Mouse (Mus musculus): ENCODE measurements at regions not wholly inside any gene's neighbourhood (a gene's known extent, or its start where the extent isn't known, plus 50 kb on each side); places are given as distances from the start of the nearest gene placed in this dataset.

- in situ Hi-C loops (cut with MboI): no loop called here
Observed at GRCm38 (mm10) chr7:113059967-113060284, 106.2 kb downstream of the Rassf10 start.

- in situ Hi-C loops (cut with MboI): no loop called here
Observed at GRCm38 (mm10) chr7:113060991-113061390, 107.2 kb downstream of the Rassf10 start.

GRCm38 (mm10) chr7:113066536-113066935, 112.8 kb downstream of the Rassf10 start:
- in situ Hi-C loops (cut with MboI): no loop called here

- in situ Hi-C loops (cut with MboI): no loop called here
Observed at GRCm38 (mm10) chr7:113068296-113068695, 114.5 kb downstream of the Rassf10 start.

GRCm38 (mm10) chr7:113069336-113069924, 115.7 kb downstream of the Rassf10 start:
- in situ Hi-C loops (cut with MboI): no loop called here

- in situ Hi-C loops (cut with MboI): no loop called here
Observed at GRCm38 (mm10) chr7:113071418-113071817, 117.7 kb downstream of the Rassf10 start.

GRCm38 (mm10) chr7:113073781-113074180, 120.0 kb downstream of the Rassf10 start:
- in situ Hi-C loops (cut with MboI): no loop called here

- in situ Hi-C loops (cut with MboI): no loop called here
Observed at GRCm38 (mm10) chr7:113075371-113075770, 121.6 kb downstream of the Rassf10 start.

GRCm38 (mm10) chr7:113076243-113076642, 122.5 kb downstream of the Rassf10 start:
- in situ Hi-C loops (cut with MboI): no loop called here

GRCm38 (mm10) chr7:113081120-113081519, 126.1 kb upstream of the Arntl start:
- in situ Hi-C loops (cut with MboI): no loop called here

- in situ Hi-C loops (cut with MboI): no loop called here
Observed at GRCm38 (mm10) chr7:113084930-113085625, 122.2 kb upstream of the Arntl start.

GRCm38 (mm10) chr7:113086158-113086557, 121.1 kb upstream of the Arntl start:
- in situ Hi-C loops (cut with MboI): no loop called here

GRCm38 (mm10) chr7:113087646-113088045, 119.6 kb upstream of the Arntl start:
- in situ Hi-C loops (cut with MboI): no loop called here

GRCm38 (mm10) chr7:113089044-113089443, 118.2 kb upstream of the Arntl start:
- in situ Hi-C loops (cut with MboI): no loop called here

- in situ Hi-C loops (cut with MboI): no loop called here
Observed at GRCm38 (mm10) chr7:113093931-113094330, 113.3 kb upstream of the Arntl start.

GRCm38 (mm10) chr7:113095092-113095491, 112.2 kb upstream of the Arntl start:
- in situ Hi-C loops (cut with MboI): no loop called here

- in situ Hi-C loops (cut with MboI): no loop called here
Observed at GRCm38 (mm10) chr7:113104265-113104664, 103.0 kb upstream of the Arntl start.

GRCm38 (mm10) chr7:113105359-113105758, 101.9 kb upstream of the Arntl start:
- in situ Hi-C loops (cut with MboI): no loop called here

- in situ Hi-C loops (cut with MboI): no loop called here
Observed at GRCm38 (mm10) chr7:113106731-113107130, 100.5 kb upstream of the Arntl start.

GRCm38 (mm10) chr7:113107965-113108364, 99.3 kb upstream of the Arntl start:
- in situ Hi-C loops (cut with MboI): no loop called here

GRCm38 (mm10) chr7:113108442-113109000, 98.7 kb upstream of the Arntl start:
- in situ Hi-C loops (cut with MboI): no loop called here

GRCm38 (mm10) chr7:113109481-113109880, 97.8 kb upstream of the Arntl start:
- in situ Hi-C loops (cut with MboI): no loop called here

- in situ Hi-C loops (cut with MboI): no loop called here
Observed at GRCm38 (mm10) chr7:113110867-113111508, 96.3 kb upstream of the Arntl start.
